Mouse (Mus musculus) embryonic fibroblast, embryonic 13.5 days (primary cell): ENCODE data around the gene Synj2.

Source experiments
- CTCF ChIP-seq: IDR thresholded peaks from 2 replicates; pipeline ENCODE4 v1.5.1; 2011; ENCODE audit warnings: mild to moderate bottlenecking, control low read depth, low read length, moderate library complexity, borderline replicate concordance; ENCODE audit not compliant: insufficient read depth
- POLR2A ChIP-seq: IDR thresholded peaks from 2 replicates; pipeline ENCODE4 v1.6.1; 2011; ENCODE audit warnings: low read depth, mild to moderate bottlenecking, control low read depth, low read length, moderate library complexity

- TF ChIP-seq CTCF (no peak), POLR2A (no peak)
These were observed 111.7 kb downstream of the Synj2 start for GRCm38 (mm10) chr17:6052801-6053200.
